Mouse (Mus musculus) gastrocnemius, adult 2 months (tissue): ENCODE measurements around the gene Abcc2. TPM values are rescaled to one million over a fixed set of nuclear protein-coding genes. Genes with fewer than 3 reads are reported as not detected.

Source experiments
- DNase-seq: peaks from one replicate; pipeline ENCODE4 v3.0.0; 2022
- H3K27ac ChIP-seq: fragments of 200-600 bp; 2 replicates; pipeline ENCODE4 v1.8.1; 2022; ENCODE audit warnings: mild to moderate bottlenecking
- H3K4me3 ChIP-seq: fragments of 200-600 bp; 2 replicates; pipeline ENCODE4 v1.8.1; 2022; ENCODE audit warnings: mild to moderate bottlenecking, moderate library complexity
- CTCF ChIP-seq: fragments of 200-600 bp; IDR thresholded peaks from 2 replicates; pipeline ENCODE4 v1.8.1; 2022; ENCODE audit warnings: antibody characterized with exemption, mild to moderate bottlenecking, moderate library complexity
- intact Hi-C: fragments of 180-260 bp; cut with DNase I; formaldehyde crosslinking; loops from one replicate; pipeline ENCODE4 v1.15.1; 2025
- total RNA-seq, 2 experiments: library from RNA; stranded (reverse); gene quantifications; 2 replicates each; pipeline ENCODE4 v1.2.3; 2021

Abcc2 gene
- total RNA-seq, 2 experiments from 2014 or later = not detected

GRCm38 (mm10) chr19:43792537-43792936 lies 10.5 kb downstream of the Abcc2 start:
- TF ChIP-seq CTCF = no peak
- Histone ChIP-seq H3K4me3 (no peak overlapping the region), H3K27ac (no peak overlapping the region)
- DNase-seq = no peak
- intact Hi-C loops = no loop called here

- no peak overlapping the region for H3K27ac ChIP-seq
- no peak for TF ChIP-seq CTCF
- no peak overlapping the region for H3K4me3 ChIP-seq
- DNase-seq = no peak
- intact Hi-C loops = no loop called here
These were observed 12.0 kb downstream of the Abcc2 start for GRCm38 (mm10) chr19:43793951-43794350.

GRCm38 (mm10) chr19:43795511-43795910 lies 13.5 kb downstream of the Abcc2 start:
- no peak for TF ChIP-seq CTCF
- intact Hi-C loops = no loop called here
- Histone ChIP-seq H3K27ac (no peak overlapping the region), H3K4me3 (no peak overlapping the region)
- no peak for DNase-seq

- H3K4me3 ChIP-seq = no peak overlapping the region
- TF ChIP-seq CTCF = no peak
- intact Hi-C loops = no loop called here
- DNase-seq = no peak
- no peak overlapping the region for H3K27ac ChIP-seq
These were observed 15.2 kb downstream of the Abcc2 start for GRCm38 (mm10) chr19:43797216-43797615.

GRCm38 (mm10) chr19:43801427-43802051 lies 19.5 kb downstream of the Abcc2 start:
- intact Hi-C loops = no loop called here
- DNase-seq = no peak
- no peak overlapping the region for H3K27ac ChIP-seq
- no peak for TF ChIP-seq CTCF
- H3K4me3 ChIP-seq = no peak overlapping the region

- no peak for DNase-seq
- TF ChIP-seq CTCF = no peak
- Histone ChIP-seq H3K27ac (no peak overlapping the region), H3K4me3 (no peak overlapping the region)
- intact Hi-C loops = no loop called here
These were observed 21.9 kb downstream of the Abcc2 start for GRCm38 (mm10) chr19:43803866-43804265.

GRCm38 (mm10) chr19:43809331-43809730 lies 27.3 kb downstream of the Abcc2 start:
- no peak for DNase-seq
- Histone ChIP-seq H3K4me3 (no peak overlapping the region), H3K27ac (no peak overlapping the region)
- no peak for TF ChIP-seq CTCF
- intact Hi-C loops = no loop called here

GRCm38 (mm10) chr19:43811419-43811818 lies 29.4 kb downstream of the Abcc2 start:
- H3K4me3 ChIP-seq = no peak overlapping the region
- DNase-seq = no peak
- H3K27ac ChIP-seq = no peak overlapping the region
- intact Hi-C loops = no loop called here
- no peak for TF ChIP-seq CTCF

GRCm38 (mm10) chr19:43813315-43813714 lies 31.3 kb downstream of the Abcc2 start:
- Histone ChIP-seq H3K4me3 (no peak overlapping the region), H3K27ac (no peak overlapping the region)
- no peak for TF ChIP-seq CTCF
- intact Hi-C loops = no loop called here
- no peak for DNase-seq

- peak overlapping the region; percentile 63 for H3K4me3 ChIP-seq
- DNase-seq = peak; percentile 34
- TF ChIP-seq CTCF = no peak
- no peak overlapping the region for H3K27ac ChIP-seq
- intact Hi-C loops = no loop called here
These were observed 33.8 kb downstream of the Abcc2 start for GRCm38 (mm10) chr19:43815661-43816414.

GRCm38 (mm10) chr19:43826855-43827254 lies 44.9 kb downstream of the Abcc2 start:
- TF ChIP-seq CTCF = no peak
- H3K4me3 ChIP-seq = no peak overlapping the region
- no peak for DNase-seq
- intact Hi-C loops = no loop called here
- no peak overlapping the region for H3K27ac ChIP-seq

- Histone ChIP-seq H3K4me3 (peak overlapping the region; percentile 39; the same call in 1 of the 2 replicates), H3K27ac (no peak overlapping the region)
- TF ChIP-seq CTCF = peak; percentile 97
- intact Hi-C loops = loop anchor here (1.0 kb wide), 3 partner anchors 74 to 127 kb away; partner anchors contain the start of gene Dnmbp
- DNase-seq = peak; percentile 71
These were observed 50.6 kb downstream of the Abcc2 start for GRCm38 (mm10) chr19:43832425-43833069.

- DNase-seq = no peak
- intact Hi-C loops = no loop called here
- TF ChIP-seq CTCF = no peak
- Histone ChIP-seq H3K27ac (no peak overlapping the region), H3K4me3 (no peak overlapping the region)
These were observed 61.2 kb downstream of the Abcc2 start for GRCm38 (mm10) chr19:43843184-43843583.
